Mouse (Mus musculus) E14TG2a.4 (cell line): Measurements from ENCODE around the gene Ksr1.

ENCODE experiments used
- CTCF ChIP-seq: conservative IDR thresholded peaks from 2 replicates; pipeline ENCODE4 v1.5.1; 2014; ENCODE audit warnings: low read length
- POU5F1 ChIP-seq: IDR thresholded peaks from 2 replicates; pipeline ENCODE4 v1.6.1; 2014; ENCODE audit warnings: low read length, borderline replicate concordance

- TF ChIP-seq CTCF (no peak), POU5F1 (no peak)
Measured at GRCm38 (mm10) chr11:79003053-79003768, 143.0 kb downstream of the Ksr1 start.
